Mouse (Mus musculus) heart, embryonic 10.5 days (tissue): Measurements from ENCODE around the gene Lins1. TPM values are rescaled to one million over a fixed set of nuclear protein-coding genes. Genes with fewer than 3 reads are reported as not detected.

Experiments
- DNase-seq: peaks from one replicate; pipeline ENCODE4 v3.0.0-alpha.2; 2017; ENCODE audit warnings: low spot score
- H3K27ac ChIP-seq: fragments of 300-500 bp; sonication (generic); 2 replicates; pipeline ENCODE4 v1.5.1; 2016; ENCODE audit warnings: mild to moderate bottlenecking
- H3K27me3 ChIP-seq: fragments of 300-500 bp; sonication (generic); 2 replicates; pipeline ENCODE4 v1.6.1; 2016; ENCODE audit warnings: mild to moderate bottlenecking; ENCODE audit not compliant: poor library complexity, insufficient read depth, severe bottlenecking
- H3K36me3 ChIP-seq: fragments of 300-500 bp; sonication (generic); 2 replicates; pipeline ENCODE4 v1.6.1; 2016; ENCODE audit warnings: mild to moderate bottlenecking, moderate library complexity
- H3K4me1 ChIP-seq: fragments of 300-500 bp; sonication (generic); 2 replicates; pipeline ENCODE4 v1.6.1; 2016; ENCODE audit warnings: mild to moderate bottlenecking
- H3K4me3 ChIP-seq: fragments of 300-500 bp; sonication (generic); 2 replicates; pipeline ENCODE4 v1.5.1; 2016; ENCODE audit warnings: mild to moderate bottlenecking, moderate library complexity
- H3K9me3 ChIP-seq: fragments of 300-500 bp; sonication (generic); 2 replicates; pipeline ENCODE4 v1.6.1; 2016; ENCODE audit warnings: mild to moderate bottlenecking, moderate library complexity
- WGBS: fragments of 180-500 bp; shearing (Covaris S2); methylation state at CpG from one replicate; pipeline ENCODE4 v1.1.7; 2016; 5-methylcytosine and 5-hydroxymethylcytosine counted together
- polyA plus RNA-seq: library from polyadenylated mRNA; unstranded; fragments of >200 nt; fragmentation: Nextera tagmentation; extraction: Ambion mirVana; gene quantifications from 2 replicates; pipeline ENCODE4 v1.2.1, GENCODE M21; 2016

Gene Lins1
- polyA plus RNA-seq, 1 experiment from 2014 or later: 15.6 TPM

GRCm38 (mm10) chr7:66682119-66682863 lies 7.4 kb upstream of the Lins1 start:
- DNase-seq: no peak
- Histone ChIP-seq H3K4me1 (no peaks in the 10 kb centered on the region; the same call in 1 of the 2 replicates), H3K36me3 (peaks cover 70% of the 10 kb centered on the region), H3K4me3 (no peak overlapping the region), H3K9me3 (no peaks in the 10 kb centered on the region), H3K27me3 (no peaks in the 10 kb centered on the region), H3K27ac (no peak overlapping the region)
- 92% methylated on average over 5 of the region's 5 CpGs for WGBS

GRCm38 (mm10) chr7:66688721-66689120 lies 968 bp upstream of the Lins1 start:
- H3K27ac ChIP-seq: peak overlapping the region; percentile 95
- H3K4me1 ChIP-seq: peaks cover 13% of the 10 kb centered on the region
- WGBS: 2% methylated on average over 5 of the region's 5 CpGs
- DNase-seq: no peak
- peaks cover 18% of the 10 kb centered on the region; the same call in 1 of the 2 replicates for H3K36me3 ChIP-seq
- H3K27me3 ChIP-seq: no peaks in the 10 kb centered on the region
- H3K4me3 ChIP-seq: peak overlapping the region; percentile 89
- H3K9me3 ChIP-seq: no peaks in the 10 kb centered on the region

- H3K27ac ChIP-seq: peak within 1 kb of the TSS; percentile 95
- 1% methylated on average over 18 of the region's 18 CpGs for WGBS
These were observed 432 bp upstream of the Lins1 start, which contains the start of gene Asb7 for GRCm38 (mm10) chr7:66689294-66689619. TSS of gene Asb7 (minus strand) at chr7:66689596.

GRCm38 (mm10) chr7:66694467-66694866 lies 4.8 kb downstream of the Lins1 start:
- no peaks in the 10 kb centered on the region for H3K27me3 ChIP-seq
- no peaks in the 10 kb centered on the region for H3K9me3 ChIP-seq
- no peak overlapping the region for H3K4me3 ChIP-seq
- H3K4me1 ChIP-seq: peaks cover 7% of the 10 kb centered on the region; the same call in 1 of the 2 replicates
- H3K27ac ChIP-seq: no peak overlapping the region
- 34% methylated on average over 7 of the region's 7 CpGs for WGBS
- peaks cover 7% of the 10 kb centered on the region; the same call in 1 of the 2 replicates for H3K36me3 ChIP-seq
- no peak for DNase-seq

More at GRCm38 (mm10) chr7:66689294-66689619, 432 bp upstream of the Lins1 start, which contains the start of gene Asb7:
- Histone ChIP-seq H3K4me3 (peak within 1 kb of the TSS; percentile 89), H3K4me1 (peaks cover 13% of the 10 kb centered on the region), H3K36me3 (peaks cover 15% of the 10 kb centered on the region; the same call in 1 of the 2 replicates), H3K27me3 (no peaks in the 10 kb centered on the region), H3K9me3 (no peaks in the 10 kb centered on the region)
- DNase-seq: no peak

GRCm38 (mm10) chr7:66702721-66703120 lies 13.0 kb downstream of the Lins1 start:
- Histone ChIP-seq H3K4me3 (no peak overlapping the region), H3K27ac (no peak overlapping the region), H3K9me3 (no peaks in the 10 kb centered on the region), H3K36me3 (peaks cover 44% of the 10 kb centered on the region), H3K4me1 (no peaks in the 10 kb centered on the region), H3K27me3 (no peaks in the 10 kb centered on the region)
- WGBS: 82% methylated on average over 7 of the region's 7 CpGs
- DNase-seq: no peak

- no peaks in the 10 kb centered on the region for H3K4me1 ChIP-seq
- DNase-seq: no peak
- 89% methylated on average over 3 of the region's 3 CpGs for WGBS
- no peak overlapping the region for H3K27ac ChIP-seq
- H3K4me3 ChIP-seq: no peak overlapping the region
- H3K36me3 ChIP-seq: peaks cover 45% of the 10 kb centered on the region
- no peaks in the 10 kb centered on the region for H3K9me3 ChIP-seq
- H3K27me3 ChIP-seq: no peaks in the 10 kb centered on the region
These were observed 14.9 kb downstream of the Lins1 start for GRCm38 (mm10) chr7:66704631-66705030.

- no peaks in the 10 kb centered on the region for H3K4me1 ChIP-seq
- WGBS: 63% methylated on average over 2 of the region's 2 CpGs
- no peak overlapping the region for H3K27ac ChIP-seq
- no peaks in the 10 kb centered on the region for H3K27me3 ChIP-seq
- H3K9me3 ChIP-seq: no peaks in the 10 kb centered on the region
- H3K4me3 ChIP-seq: no peak overlapping the region
- no peak for DNase-seq
- H3K36me3 ChIP-seq: peaks cover 46% of the 10 kb centered on the region
These were observed 21.5 kb downstream of the Lins1 start for GRCm38 (mm10) chr7:66711166-66711565.

GRCm38 (mm10) chr7:66724514-66724913 lies 34.8 kb downstream of the Lins1 start:
- H3K36me3 ChIP-seq: peaks cover 13% of the 10 kb centered on the region; the same call in 1 of the 2 replicates
- H3K9me3 ChIP-seq: no peaks in the 10 kb centered on the region
- no peaks in the 10 kb centered on the region for H3K27me3 ChIP-seq
- H3K4me3 ChIP-seq: no peak overlapping the region
- H3K4me1 ChIP-seq: no peaks in the 10 kb centered on the region
- 82% methylated on average over 4 of the region's 4 CpGs for WGBS
- no peak overlapping the region for H3K27ac ChIP-seq
- no peak for DNase-seq

- no peak overlapping the region for H3K4me3 ChIP-seq
- H3K36me3 ChIP-seq: peaks cover 12% of the 10 kb centered on the region; the same call in 1 of the 2 replicates
- H3K9me3 ChIP-seq: no peaks in the 10 kb centered on the region
- 76% methylated on average over 6 of the region's 6 CpGs for WGBS
- DNase-seq: peak; percentile 70
- no peak overlapping the region for H3K27ac ChIP-seq
- H3K27me3 ChIP-seq: no peaks in the 10 kb centered on the region
- no peaks in the 10 kb centered on the region for H3K4me1 ChIP-seq
These were observed 35.3 kb downstream of the Lins1 start for GRCm38 (mm10) chr7:66724954-66725353.

GRCm38 (mm10) chr7:66728072-66728471 lies 38.4 kb downstream of the Lins1 start:
- Histone ChIP-seq H3K4me1 (no peaks in the 10 kb centered on the region), H3K27ac (no peak overlapping the region), H3K27me3 (no peaks in the 10 kb centered on the region), H3K4me3 (no peak overlapping the region), H3K9me3 (no peaks in the 10 kb centered on the region), H3K36me3 (peaks cover 3% of the 10 kb centered on the region; the same call in 1 of the 2 replicates)
- WGBS: 89% methylated on average over 6 of the region's 6 CpGs
- peak; percentile 55 for DNase-seq

- no peaks in the 10 kb centered on the region for H3K9me3 ChIP-seq
- H3K4me3 ChIP-seq: no peak overlapping the region
These were observed 39.5 kb downstream of the Lins1 start for GRCm38 (mm10) chr7:66729232-66729631.

GRCm38 (mm10) chr7:66733431-66733830 lies 43.7 kb downstream of the Lins1 start:
- Histone ChIP-seq H3K27me3 (no peaks in the 10 kb centered on the region), H3K36me3 (no peaks in the 10 kb centered on the region), H3K4me3 (no peak overlapping the region), H3K9me3 (no peaks in the 10 kb centered on the region), H3K4me1 (no peaks in the 10 kb centered on the region), H3K27ac (no peak overlapping the region)
- 93% methylated on average over 17 of the region's 17 CpGs for WGBS
- peak; percentile 52 for DNase-seq

More at GRCm38 (mm10) chr7:66729232-66729631, 39.5 kb downstream of the Lins1 start:
- H3K27ac ChIP-seq: no peak overlapping the region
- H3K27me3 ChIP-seq: no peaks in the 10 kb centered on the region
- no peaks in the 10 kb centered on the region for H3K4me1 ChIP-seq
- WGBS: 74% methylated on average over 2 of the region's 2 CpGs
- DNase-seq: no peak
- no peaks in the 10 kb centered on the region for H3K36me3 ChIP-seq

- Histone ChIP-seq H3K4me1 (no peaks in the 10 kb centered on the region), H3K9me3 (no peaks in the 10 kb centered on the region), H3K4me3 (no peak overlapping the region), H3K27me3 (no peaks in the 10 kb centered on the region), H3K27ac (no peak overlapping the region), H3K36me3 (no peaks in the 10 kb centered on the region)
- WGBS: 89% methylated on average over 11 of the region's 11 CpGs
- DNase-seq: peak; percentile 53
These were observed 44.2 kb downstream of the Lins1 start for GRCm38 (mm10) chr7:66733882-66734281.
